Mouse (Mus musculus): ENCODE measurements at regions not wholly inside any gene's neighbourhood (a gene's known extent, or its start where the extent isn't known, plus 50 kb on each side); places are given as distances from the start of the nearest gene placed in this dataset.
A peak's percentile ranks its signal among the peaks of the same experiment; 100 is the strongest.
"Not testable (repeated sequence)": the region's sequence is repeated elsewhere in the genome, so short reads cannot be mapped to it uniquely, and the experiment has no call there.

DNA sequence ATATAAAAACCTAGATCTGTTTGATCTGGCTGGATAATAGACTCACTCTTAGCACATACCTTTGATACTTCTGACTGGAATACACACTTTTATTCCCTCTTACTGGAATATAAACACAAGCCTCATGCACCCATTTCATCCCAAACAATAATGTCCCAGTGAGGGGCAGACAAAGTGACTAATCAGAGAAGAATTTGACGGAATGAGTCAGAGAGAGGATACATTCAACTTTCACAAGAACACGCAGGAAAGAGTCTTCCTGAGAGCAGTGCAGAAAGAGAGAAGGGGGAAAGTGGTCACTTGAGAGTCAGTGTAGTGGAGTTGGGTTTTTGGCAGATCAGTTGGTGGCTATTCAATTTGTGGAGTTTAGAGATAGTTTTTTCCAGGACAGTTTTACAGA is 755.6 kb downstream of the Kcna4 start:
- no peaks in the 10 kb centered on the region for H3K4me1 ChIP-seq (ENCODE audit: control insufficient read depth, insufficient read depth, low read length)
- H3K9me3 ChIP-seq (replicated peaks; ENCODE audit: control insufficient read depth, low read length): no peaks in the 10 kb centered on the region
- no peak overlapping the region for H3K4me3 ChIP-seq (ENCODE audit: low read depth, low read length)
- no peak overlapping the region for H3K4me2 ChIP-seq (ENCODE audit: low read length)
- DNase-seq (ENCODE audit: low spot score): no peak
- 83% methylated on average over 2 of the region's 2 CpGs for WGBS
- no peak overlapping the region for H3K27ac ChIP-seq (ENCODE audit: low read depth, low read length)
- ATAC-seq: no peak
- H3K36me3 ChIP-seq (ENCODE audit: control insufficient read depth, insufficient read depth, low read length): no peaks in the 10 kb centered on the region
- H3K9ac ChIP-seq (ENCODE audit: low read length): no peak overlapping the region
- H3K27me3 ChIP-seq (replicated peaks; ENCODE audit: control insufficient read depth, insufficient read depth, low read length): no peaks in the 10 kb centered on the region

DNA sequence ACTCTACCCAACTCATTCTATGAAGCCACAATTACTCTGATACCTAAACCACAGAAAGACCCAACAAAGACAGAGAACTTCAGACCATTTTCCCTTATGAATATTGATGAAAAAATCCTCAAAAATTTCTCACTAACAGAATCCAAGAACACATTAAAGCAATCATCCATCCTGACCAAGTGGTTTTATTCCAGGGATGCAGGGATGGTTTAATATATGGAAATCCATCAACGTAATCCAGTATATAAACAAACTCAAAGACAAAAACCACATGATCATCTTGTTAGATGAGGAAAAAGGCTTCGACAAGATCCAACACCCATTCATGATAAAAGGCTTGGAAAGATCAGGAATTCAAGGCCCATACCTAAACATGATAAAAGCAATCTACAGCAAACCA is 772.3 kb downstream of the Kcna4 start:
- H3K36me3 ChIP-seq (ENCODE audit: control insufficient read depth, insufficient read depth, low read length); ATAC-seq; H3K4me1 ChIP-seq (ENCODE audit: control insufficient read depth, insufficient read depth, low read length); H3K4me2 ChIP-seq (ENCODE audit: low read length); H3K4me3 ChIP-seq (ENCODE audit: low read depth, low read length); H3K27ac ChIP-seq (ENCODE audit: low read depth, low read length); H3K9me3 ChIP-seq (replicated peaks; ENCODE audit: control insufficient read depth, low read length); H3K27me3 ChIP-seq (replicated peaks; ENCODE audit: control insufficient read depth, insufficient read depth, low read length); H3K9ac ChIP-seq (ENCODE audit: low read length); DNase-seq (ENCODE audit: low spot score): not testable (repeated sequence)
- 95% methylated on average over 2 of the region's 2 CpGs for WGBS

DNA sequence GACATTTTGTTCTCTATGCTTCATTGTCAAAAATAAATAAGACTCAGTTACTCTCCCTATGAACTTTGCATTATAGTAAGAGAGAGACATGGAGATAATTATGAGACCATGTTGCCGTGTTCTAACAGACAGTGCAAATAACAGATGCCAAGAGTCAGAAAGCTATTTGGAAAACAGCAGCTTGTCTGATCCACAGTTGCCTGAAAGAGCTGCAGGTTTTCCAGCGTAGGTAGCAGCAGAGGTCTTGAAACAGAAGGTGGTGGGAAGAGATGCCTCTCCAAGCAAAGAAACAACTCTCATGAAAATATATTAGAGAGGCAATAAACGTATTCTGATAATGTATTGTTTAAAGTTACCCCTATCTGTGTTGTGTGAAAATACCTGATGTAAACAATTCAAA is 793.5 kb downstream of the Kcna4 start:
- Histone ChIP-seq H3K9ac (ENCODE audit: low read length) (no peak overlapping the region), H3K27me3 (replicated peaks; ENCODE audit: control insufficient read depth, insufficient read depth, low read length) (no peaks in the 10 kb centered on the region), H3K4me2 (ENCODE audit: low read length) (no peak overlapping the region), H3K4me1 (ENCODE audit: control insufficient read depth, insufficient read depth, low read length) (no peaks in the 10 kb centered on the region), H3K4me3 (ENCODE audit: low read depth, low read length) (no peak overlapping the region), H3K36me3 (ENCODE audit: control insufficient read depth, insufficient read depth, low read length) (no peaks in the 10 kb centered on the region), H3K9me3 (replicated peaks; ENCODE audit: control insufficient read depth, low read length) (no peaks in the 10 kb centered on the region), H3K27ac (ENCODE audit: low read depth, low read length) (no peak overlapping the region)
- DNase-seq (ENCODE audit: low spot score) (no peak), ATAC-seq (no peak)
- 82% methylated on average over 3 of the region's 3 CpGs for WGBS

DNA sequence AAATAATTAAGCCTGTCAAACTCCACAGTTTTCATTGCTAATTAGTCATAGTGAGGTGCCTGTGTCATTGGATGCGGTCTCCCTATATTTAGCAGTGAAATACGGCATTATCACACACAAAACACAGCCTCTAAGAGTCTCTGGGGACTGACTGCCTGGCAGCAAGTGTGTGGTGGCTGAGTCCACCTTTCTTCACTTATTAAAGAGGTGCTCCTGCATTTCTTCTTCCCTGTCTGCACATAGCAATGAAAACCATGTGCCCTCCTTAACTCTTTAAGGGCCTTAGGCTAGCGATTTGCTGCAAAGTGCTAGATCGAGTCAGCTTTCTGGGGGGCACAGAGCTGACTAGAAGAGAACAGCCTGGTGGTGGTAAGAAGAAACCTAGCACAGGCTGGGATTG is 799.8 kb downstream of the Kcna4 start:
- H3K9ac ChIP-seq (ENCODE audit: low read length): no peak overlapping the region

DNA sequence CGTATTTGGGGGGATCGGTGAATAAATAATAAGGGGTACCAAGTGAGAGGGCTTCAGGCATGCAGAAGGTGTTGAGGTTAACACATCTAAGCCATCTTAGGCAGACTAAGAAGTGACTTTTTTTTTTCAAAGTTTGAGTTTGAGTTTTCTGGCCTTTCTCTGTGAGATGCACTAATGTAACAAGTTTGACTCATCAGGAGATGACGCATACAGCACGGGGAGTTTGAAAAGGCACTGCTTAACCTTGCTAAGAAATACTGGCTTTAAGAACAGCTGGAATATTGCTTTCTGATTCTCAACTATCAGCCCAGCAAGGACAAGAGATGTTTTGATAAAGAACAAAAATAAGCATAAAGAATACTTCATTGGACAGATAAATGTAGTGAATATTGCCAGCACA is 806.6 kb downstream of the Kcna4 start:
- H3K4me1 ChIP-seq (ENCODE audit: control insufficient read depth, insufficient read depth, low read length): no peaks in the 10 kb centered on the region
- no peak overlapping the region for H3K4me3 ChIP-seq (ENCODE audit: low read depth, low read length)
- no peaks in the 10 kb centered on the region for H3K27me3 ChIP-seq (replicated peaks; ENCODE audit: control insufficient read depth, insufficient read depth, low read length)

More for the DNA sequence above, 799.8 kb downstream of the Kcna4 start:
- no peak for ATAC-seq
- no peak for DNase-seq (ENCODE audit: low spot score)
- no peaks in the 10 kb centered on the region for H3K9me3 ChIP-seq (replicated peaks; ENCODE audit: control insufficient read depth, low read length)
- H3K36me3 ChIP-seq (ENCODE audit: control insufficient read depth, insufficient read depth, low read length): no peaks in the 10 kb centered on the region
- H3K4me1 ChIP-seq (ENCODE audit: control insufficient read depth, insufficient read depth, low read length): no peaks in the 10 kb centered on the region
- H3K27ac ChIP-seq (ENCODE audit: low read depth, low read length): no peak overlapping the region
- 78% methylated on average over 4 of the region's 4 CpGs for WGBS
- no peak overlapping the region for H3K4me3 ChIP-seq (ENCODE audit: low read depth, low read length)
- H3K4me2 ChIP-seq (ENCODE audit: low read length): no peak overlapping the region
- no peaks in the 10 kb centered on the region for H3K27me3 ChIP-seq (replicated peaks; ENCODE audit: control insufficient read depth, insufficient read depth, low read length)

DNA sequence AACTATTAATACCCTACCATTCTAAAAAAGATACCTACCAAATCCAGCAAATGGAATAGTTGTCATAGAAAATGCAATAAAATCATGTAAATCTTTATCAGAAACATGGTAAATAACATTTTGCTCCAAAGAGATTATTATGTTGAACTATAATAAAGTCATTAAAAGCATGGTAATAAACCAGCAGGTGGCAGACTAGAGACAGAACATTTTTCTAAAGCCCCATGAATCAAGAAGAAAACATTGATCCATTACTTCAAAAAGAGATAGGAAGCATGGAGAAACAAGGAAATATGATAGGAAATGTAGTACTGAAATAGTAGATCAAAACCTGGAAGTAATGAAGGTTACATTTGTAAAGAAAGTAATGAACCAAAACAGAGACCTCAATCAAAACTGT is 819.7 kb downstream of the Kcna4 start:
- H3K27me3 ChIP-seq (replicated peaks; ENCODE audit: control insufficient read depth, insufficient read depth, low read length): no peaks in the 10 kb centered on the region
- no peak overlapping the region for H3K4me2 ChIP-seq (ENCODE audit: low read length)
- ATAC-seq (no peak), DNase-seq (ENCODE audit: low spot score) (peak; percentile 45)
- no peak overlapping the region for H3K27ac ChIP-seq (ENCODE audit: low read depth, low read length)
- H3K4me3 ChIP-seq (ENCODE audit: low read depth, low read length): no peak overlapping the region
- H3K4me1 ChIP-seq (ENCODE audit: control insufficient read depth, insufficient read depth, low read length): no peaks in the 10 kb centered on the region
- H3K9ac ChIP-seq (ENCODE audit: low read length): no peak overlapping the region
- H3K36me3 ChIP-seq (ENCODE audit: control insufficient read depth, insufficient read depth, low read length): no peaks in the 10 kb centered on the region
- H3K9me3 ChIP-seq (replicated peaks; ENCODE audit: control insufficient read depth, low read length): no peaks in the 10 kb centered on the region

More for the DNA sequence above, 806.6 kb downstream of the Kcna4 start:
- DNase-seq (ENCODE audit: low spot score) (no peak), ATAC-seq (no peak)
- WGBS: 96% methylated on average over 4 of the region's 4 CpGs
- Histone ChIP-seq H3K9me3 (replicated peaks; ENCODE audit: control insufficient read depth, low read length) (no peaks in the 10 kb centered on the region), H3K9ac (ENCODE audit: low read length) (no peak overlapping the region), H3K36me3 (ENCODE audit: control insufficient read depth, insufficient read depth, low read length) (no peaks in the 10 kb centered on the region), H3K4me2 (ENCODE audit: low read length) (no peak overlapping the region), H3K27ac (ENCODE audit: low read depth, low read length) (no peak overlapping the region)

DNA sequence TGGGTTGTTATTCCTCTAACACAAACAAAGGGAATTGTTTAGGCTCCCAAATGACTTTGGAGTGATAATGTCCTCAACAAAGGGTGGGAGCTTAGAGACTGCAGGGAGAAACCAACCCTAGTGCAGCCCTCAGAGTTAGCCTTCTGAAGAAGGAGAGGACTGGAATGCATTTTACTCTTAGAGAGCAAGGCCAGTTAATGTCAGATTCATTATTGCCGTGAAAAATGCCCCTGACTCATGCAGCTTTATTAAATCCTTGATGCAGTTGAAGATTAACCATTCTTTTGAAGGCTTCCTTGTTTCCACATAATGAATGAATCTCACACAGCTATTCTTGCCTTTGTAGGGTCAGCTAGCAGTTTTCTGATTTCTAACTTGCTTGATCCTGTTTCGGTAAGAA is 855.3 kb downstream of the Kcna4 start:
- ATAC-seq (no peak), DNase-seq (ENCODE audit: low spot score) (no peak)
- no peak overlapping the region for H3K4me2 ChIP-seq (ENCODE audit: low read length)
- H3K27me3 ChIP-seq (replicated peaks; ENCODE audit: control insufficient read depth, insufficient read depth, low read length): no peaks in the 10 kb centered on the region
- WGBS: 56% methylated on average over 2 of the region's 2 CpGs
- H3K4me1 ChIP-seq (ENCODE audit: control insufficient read depth, insufficient read depth, low read length): no peaks in the 10 kb centered on the region
- no peak overlapping the region for H3K4me3 ChIP-seq (ENCODE audit: low read depth, low read length)
- no peaks in the 10 kb centered on the region for H3K9me3 ChIP-seq (replicated peaks; ENCODE audit: control insufficient read depth, low read length)
- no peak overlapping the region for H3K27ac ChIP-seq (ENCODE audit: low read depth, low read length)
- H3K9ac ChIP-seq (ENCODE audit: low read length): no peak overlapping the region
- no peaks in the 10 kb centered on the region for H3K36me3 ChIP-seq (ENCODE audit: control insufficient read depth, insufficient read depth, low read length)

DNA sequence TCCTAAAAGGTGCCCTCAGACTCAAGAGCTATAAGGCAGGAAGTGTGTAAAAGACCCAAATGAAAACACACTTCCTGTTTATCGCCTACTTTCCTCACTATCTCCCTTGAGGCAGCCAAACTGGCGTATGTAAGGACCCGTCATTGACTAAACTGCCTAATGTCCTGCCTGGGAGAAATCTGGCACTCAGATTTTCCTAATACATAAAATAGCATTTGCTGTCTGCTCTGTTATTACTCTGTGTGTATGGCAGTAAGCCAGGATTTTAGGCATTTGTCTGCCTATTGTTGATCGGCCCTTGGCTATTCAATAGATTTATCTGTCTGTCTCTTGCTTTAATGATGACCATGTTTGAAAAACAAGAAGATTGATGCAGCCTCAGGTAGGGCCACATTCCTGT is 857.8 kb downstream of the Kcna4 start:
- DNase-seq (ENCODE audit: low spot score): peak; percentile 20
- Histone ChIP-seq H3K4me1 (ENCODE audit: control insufficient read depth, insufficient read depth, low read length) (no peaks in the 10 kb centered on the region), H3K27ac (ENCODE audit: low read depth, low read length) (no peak overlapping the region), H3K9ac (ENCODE audit: low read length) (no peak overlapping the region), H3K36me3 (ENCODE audit: control insufficient read depth, insufficient read depth, low read length) (no peaks in the 10 kb centered on the region), H3K4me2 (ENCODE audit: low read length) (no peak overlapping the region), H3K9me3 (replicated peaks; ENCODE audit: control insufficient read depth, low read length) (no peaks in the 10 kb centered on the region), H3K4me3 (ENCODE audit: low read depth, low read length) (no peak overlapping the region), H3K27me3 (replicated peaks; ENCODE audit: control insufficient read depth, insufficient read depth, low read length) (no peaks in the 10 kb centered on the region)
- WGBS: 86% methylated on average over 4 of the region's 4 CpGs
- no peak for ATAC-seq

DNA sequence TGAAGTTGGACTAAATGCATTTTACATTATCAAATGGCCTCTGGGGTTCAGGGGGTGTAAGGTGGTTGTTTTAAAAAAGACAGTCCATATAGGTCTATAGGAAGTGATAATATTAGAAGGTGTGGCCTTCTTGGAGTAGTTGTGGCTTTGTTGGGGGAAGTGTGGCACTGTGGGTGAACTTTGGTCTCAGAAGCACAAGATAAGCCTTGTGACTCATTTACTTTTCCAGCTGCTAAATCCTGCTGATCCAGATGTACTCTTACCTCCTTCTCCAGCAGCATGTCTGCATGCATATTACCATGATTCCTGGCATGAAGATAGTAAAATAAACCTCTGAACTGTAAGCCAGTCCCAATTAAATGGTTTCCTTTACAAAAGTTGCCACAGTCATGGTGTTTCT is 865.8 kb downstream of the Kcna4 start:
- Histone ChIP-seq H3K4me1 (ENCODE audit: control insufficient read depth, insufficient read depth, low read length) (no peaks in the 10 kb centered on the region), H3K4me3 (ENCODE audit: low read depth, low read length) (no peak overlapping the region), H3K36me3 (ENCODE audit: control insufficient read depth, insufficient read depth, low read length) (no peaks in the 10 kb centered on the region), H3K9ac (ENCODE audit: low read length) (no peak overlapping the region), H3K9me3 (replicated peaks; ENCODE audit: control insufficient read depth, low read length) (no peaks in the 10 kb centered on the region), H3K4me2 (ENCODE audit: low read length) (no peak overlapping the region), H3K27ac (ENCODE audit: low read depth, low read length) (no peak overlapping the region), H3K27me3 (replicated peaks; ENCODE audit: control insufficient read depth, insufficient read depth, low read length) (no peaks in the 10 kb centered on the region)
- DNase-seq (ENCODE audit: low spot score): no peak
- no peak for ATAC-seq

DNA sequence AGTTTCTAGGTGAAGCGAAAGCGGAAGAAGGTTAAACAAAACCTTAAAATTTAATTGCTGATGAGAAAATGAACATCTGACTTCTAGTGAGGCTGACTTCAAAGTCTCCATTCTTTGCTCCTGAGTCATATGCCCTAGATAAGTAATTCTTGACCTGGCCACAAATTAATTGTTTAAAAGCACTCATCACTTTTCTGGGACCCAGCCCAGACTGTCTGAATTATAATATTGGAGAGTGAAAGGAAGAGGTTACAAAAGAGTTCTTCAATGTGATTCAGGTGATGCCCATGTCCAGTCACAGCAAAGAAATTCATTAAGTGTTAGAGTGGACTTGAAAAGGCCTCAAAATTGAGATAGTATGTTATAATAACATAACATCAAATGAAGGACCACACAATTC is 867.3 kb downstream of the Kcna4 start:
- H3K9ac ChIP-seq (ENCODE audit: low read length): no peak overlapping the region
- H3K36me3 ChIP-seq (ENCODE audit: control insufficient read depth, insufficient read depth, low read length): no peaks in the 10 kb centered on the region
- no peaks in the 10 kb centered on the region for H3K9me3 ChIP-seq (replicated peaks; ENCODE audit: control insufficient read depth, low read length)
- no peaks in the 10 kb centered on the region for H3K27me3 ChIP-seq (replicated peaks; ENCODE audit: control insufficient read depth, insufficient read depth, low read length)
- no peak overlapping the region for H3K27ac ChIP-seq (ENCODE audit: low read depth, low read length)
- no peak overlapping the region for H3K4me3 ChIP-seq (ENCODE audit: low read depth, low read length)
- no peaks in the 10 kb centered on the region for H3K4me1 ChIP-seq (ENCODE audit: control insufficient read depth, insufficient read depth, low read length)
- 92% methylated on average over 2 of the region's 2 CpGs for WGBS
- no peak for ATAC-seq
- no peak overlapping the region for H3K4me2 ChIP-seq (ENCODE audit: low read length)
- no peak for DNase-seq (ENCODE audit: low spot score)

Data from forebrain, embryonic 14.5 days (tissue).